Mouse (Mus musculus): ENCODE measurements around the gene Erlin1.

Erlin1 gene

DNA sequence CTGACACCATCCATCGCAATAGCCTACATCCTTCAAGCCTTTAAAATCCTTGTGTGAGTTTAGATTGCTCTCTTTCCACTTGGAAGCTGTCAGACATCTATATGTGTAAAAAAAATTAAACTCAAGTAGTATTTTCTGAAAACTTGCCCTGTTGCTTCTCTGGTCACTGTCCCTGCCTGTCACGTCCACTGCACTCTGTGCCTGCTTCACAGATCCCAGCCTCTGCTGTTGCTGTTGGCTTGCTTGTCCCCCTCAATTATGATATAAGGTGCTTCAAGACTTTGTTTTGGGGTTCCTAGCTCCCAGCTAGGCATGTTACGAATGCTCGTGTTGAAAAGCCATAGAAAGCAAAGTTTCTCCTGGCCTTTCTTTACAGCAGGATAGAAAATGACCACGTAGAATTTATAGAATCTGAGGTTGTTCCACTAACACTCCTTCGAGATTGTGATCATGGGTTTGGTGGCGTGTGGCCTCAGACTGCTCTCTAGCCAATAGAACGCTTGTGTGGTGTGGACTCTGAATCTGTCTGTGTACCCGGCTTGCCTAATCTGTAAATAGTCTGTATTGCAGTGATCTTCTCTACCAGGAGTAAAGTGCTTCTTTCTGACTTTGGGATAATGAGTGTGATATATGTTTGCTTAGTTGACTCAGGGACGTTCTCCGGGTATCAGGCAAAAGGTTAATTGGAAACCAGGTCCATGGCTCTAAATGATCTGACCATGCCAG is 70.6 kb downstream of the Erlin1 start:
- no peak for DNase-seq (ENCODE audit: low spot score)

DNA sequence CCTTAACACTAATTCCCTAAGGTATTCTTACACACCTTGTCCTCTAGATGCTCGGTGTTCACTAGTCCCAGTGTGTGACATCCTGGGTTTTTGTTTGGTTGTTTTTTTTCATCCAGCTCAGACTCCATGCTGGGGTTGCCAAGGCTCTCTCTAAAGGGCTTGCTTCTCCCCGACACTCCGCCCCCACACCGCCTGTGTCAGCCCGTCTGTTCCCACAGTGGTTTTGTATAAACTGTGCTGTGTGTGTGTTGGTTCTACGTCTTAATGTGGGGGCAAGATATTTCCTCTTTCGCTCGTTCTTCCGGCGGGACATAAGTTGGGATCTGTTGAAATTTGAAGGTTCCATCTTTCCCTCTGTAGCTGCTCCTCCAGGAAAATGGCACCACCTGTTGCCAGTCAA is 71.5 kb downstream of the Erlin1 start:
- no peak for DNase-seq (ENCODE audit: low spot score)

DNA sequence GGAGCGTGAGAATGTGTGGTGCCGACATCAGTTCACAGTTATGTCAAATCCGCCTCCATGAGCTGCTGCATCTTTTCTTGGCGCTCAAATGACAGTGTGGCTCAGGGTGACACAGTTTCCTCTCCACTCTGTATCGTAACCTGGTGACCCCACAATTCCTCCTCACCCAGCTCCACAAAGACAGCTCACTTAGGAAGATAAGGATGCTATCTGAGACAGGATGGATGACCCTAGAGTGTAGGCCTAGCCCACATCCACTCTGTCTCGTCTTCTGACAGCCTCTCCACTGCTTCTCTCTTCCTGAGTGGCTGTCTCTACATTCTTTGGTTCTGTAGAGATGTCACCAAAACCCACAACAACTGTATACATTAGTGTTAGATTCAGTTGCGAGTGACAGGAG is 74.2 kb downstream of the Erlin1 start:
- DNase-seq (ENCODE audit: low spot score) = no peak

DNA sequence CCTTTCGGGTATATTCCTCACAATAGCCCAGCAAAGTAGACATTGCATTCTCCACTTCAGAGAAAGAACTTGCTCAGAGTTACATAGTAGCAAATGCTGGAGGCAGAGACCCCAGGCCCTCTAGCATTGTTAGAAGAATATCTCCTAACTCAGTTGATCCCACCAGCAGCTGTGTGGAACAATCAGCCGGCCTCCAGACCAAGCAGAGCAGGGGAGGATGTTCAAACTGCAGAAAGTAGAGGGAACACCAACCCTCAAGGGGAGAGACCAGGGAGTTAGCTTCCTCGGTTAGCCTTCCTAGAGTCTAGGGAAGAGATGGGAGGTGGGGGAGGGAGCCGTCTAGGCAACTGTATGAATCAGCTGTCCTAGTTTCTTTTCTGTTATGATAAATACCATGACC is 77.1 kb downstream of the Erlin1 start:
- DNase-seq (ENCODE audit: low spot score) = no peak

DNA sequence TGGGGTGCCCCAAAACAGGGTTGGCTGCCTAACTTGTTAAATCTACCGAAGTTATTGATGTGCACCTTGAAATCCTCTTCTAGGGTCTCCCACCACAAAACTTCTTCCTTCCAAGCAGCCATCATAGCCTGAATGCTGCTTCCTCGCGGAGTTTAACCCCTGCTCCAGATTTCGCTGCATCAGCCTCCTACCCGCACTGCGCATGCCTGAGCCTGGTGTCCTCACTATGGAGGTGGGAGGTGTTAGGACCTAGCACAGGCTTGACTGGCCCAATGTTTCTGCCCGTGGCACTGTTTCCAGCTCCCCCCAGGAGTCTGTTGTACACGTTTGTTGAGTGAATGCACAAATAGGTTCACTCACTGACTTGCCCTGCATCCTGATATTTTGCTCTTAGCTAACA is 79.2 kb downstream of the Erlin1 start:
- no peak for DNase-seq (ENCODE audit: low spot score)

DNA sequence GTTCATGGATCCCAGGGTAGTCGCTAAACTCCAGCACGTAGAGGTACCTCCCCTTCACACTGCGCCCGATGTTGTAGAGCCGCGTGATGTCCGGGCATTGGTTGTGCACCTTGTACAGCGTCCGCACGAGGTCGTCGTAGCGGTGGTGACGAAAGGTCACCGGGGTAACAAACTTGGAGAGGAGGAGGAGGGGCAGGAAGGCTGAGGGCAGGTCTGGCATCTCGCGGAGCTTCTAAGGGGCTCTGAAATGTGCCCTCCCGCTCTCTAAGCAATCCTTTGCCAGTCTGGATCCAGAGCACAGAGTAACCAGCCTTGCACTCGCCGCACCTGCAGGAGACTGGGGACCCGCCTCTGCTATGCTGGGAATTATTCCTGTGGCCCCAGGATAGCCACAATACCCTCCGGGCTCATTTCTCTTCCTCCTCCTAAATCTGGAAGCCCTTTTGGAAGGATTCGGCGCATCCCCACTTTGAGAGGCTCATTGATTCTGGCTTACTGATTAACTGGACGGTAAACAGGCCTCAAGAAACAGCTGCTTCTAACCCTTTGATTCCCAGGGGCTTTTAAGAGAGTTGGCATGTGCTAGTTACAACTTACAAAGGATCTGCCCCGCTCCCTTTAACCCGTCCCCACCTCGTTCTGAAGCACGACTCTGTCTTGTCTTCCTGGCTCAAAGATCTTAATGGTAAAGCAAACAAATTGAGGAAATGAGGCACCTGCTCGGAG is 83.4 kb downstream of the Erlin1 start, which contains the start of gene Cpn1:
Gene Cpn1, minus strand, starts transcription at position 488 of the 726 bp plus-strand sequence.
- no peak for DNase-seq (ENCODE audit: low spot score)

All from urinary bladder, postnatal 25 days (tissue).